Mouse (Mus musculus) embryo, embryonic 11.5 days (tissue): Measurements from ENCODE around the gene Cacna1h.
A peak's percentile ranks its signal among the peaks of the same experiment; 100 is the strongest.

Source experiments
- DNase-seq: peaks from one replicate; pipeline ENCODE4 v3.0.0-alpha.2; 2012; ENCODE audit warnings: low read depth, low spot score

Gene Cacna1h

DNA sequence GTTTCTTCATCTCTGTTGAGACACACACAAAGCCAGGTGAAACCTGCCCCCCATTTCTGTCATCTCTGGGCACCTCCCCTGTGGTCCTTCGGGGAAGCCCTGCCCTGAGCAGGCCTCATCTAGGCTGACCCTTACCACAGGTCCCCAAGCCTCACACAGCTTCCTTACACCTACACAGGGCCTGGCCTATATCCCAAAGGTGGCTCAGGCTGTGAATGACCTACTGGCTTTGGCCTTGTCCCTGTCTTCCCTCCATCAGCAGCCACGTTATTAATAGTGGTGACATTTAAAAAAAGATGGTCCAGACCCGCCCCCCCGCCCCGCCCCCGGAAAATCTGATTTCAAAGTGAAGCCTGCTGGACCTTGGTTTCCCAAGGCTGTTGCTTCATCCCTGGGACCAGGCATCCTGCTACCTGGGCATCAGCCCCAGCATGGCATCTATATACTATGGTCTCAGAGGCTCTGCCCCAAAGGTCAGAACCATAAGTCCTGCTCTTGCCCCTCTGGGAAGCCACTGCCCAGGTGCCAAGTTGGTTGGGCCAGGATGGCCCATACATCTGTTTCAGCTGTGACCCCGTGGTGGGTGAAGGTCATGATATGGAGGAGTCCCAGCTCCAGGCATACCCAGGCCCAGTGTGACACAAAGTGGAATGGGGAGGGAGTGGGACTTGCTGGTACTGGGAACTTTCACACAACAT is 25.1 kb downstream of the Cacna1h start:
- DNase-seq = no peak

DNA sequence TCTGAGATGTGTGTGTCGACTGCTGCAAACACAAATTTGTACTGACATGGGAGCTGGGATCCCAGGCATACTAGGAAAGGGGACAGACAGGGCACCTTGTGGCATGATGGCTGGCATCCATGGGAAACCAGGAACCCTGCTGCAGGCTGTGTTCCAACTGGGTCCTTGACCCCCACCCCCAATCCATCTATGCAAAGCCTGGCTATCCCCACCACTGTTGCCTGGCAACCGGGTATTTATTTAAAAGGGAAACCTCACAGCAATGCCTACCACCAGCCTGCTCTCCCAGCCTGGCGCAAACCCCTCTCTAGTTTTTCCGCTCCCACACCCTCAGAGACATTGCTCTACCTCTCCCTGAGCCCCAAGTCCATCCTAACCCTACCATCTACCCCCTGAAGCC is 26.2 kb downstream of the Cacna1h start:
- DNase-seq = no peak

DNA sequence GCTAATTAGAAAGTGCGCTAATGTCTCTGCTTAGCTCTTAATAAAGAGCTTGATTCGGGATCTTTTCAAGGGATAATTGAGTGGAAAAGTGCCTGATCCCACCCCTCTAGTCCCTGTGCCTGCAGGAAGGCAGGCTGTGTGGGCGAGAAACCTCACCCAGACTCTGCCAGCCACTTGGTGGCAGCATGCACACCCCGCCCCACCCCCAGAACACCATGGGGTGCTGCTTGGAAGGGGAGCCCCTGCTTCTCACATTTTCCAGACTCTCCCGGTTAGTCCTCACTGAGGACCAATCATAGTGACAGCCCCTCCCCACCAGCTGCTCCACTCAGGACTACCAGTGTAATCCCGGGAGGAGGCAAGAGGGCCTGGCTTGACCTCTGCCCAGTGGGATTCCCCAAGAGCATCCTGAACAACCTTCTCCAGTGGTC is 27.6 kb downstream of the Cacna1h start:
- DNase-seq = no peak

GRCm38 (mm10) chr17:25405224-25405895 is 28.2 kb downstream of the Cacna1h start:
- no peak for DNase-seq

DNA sequence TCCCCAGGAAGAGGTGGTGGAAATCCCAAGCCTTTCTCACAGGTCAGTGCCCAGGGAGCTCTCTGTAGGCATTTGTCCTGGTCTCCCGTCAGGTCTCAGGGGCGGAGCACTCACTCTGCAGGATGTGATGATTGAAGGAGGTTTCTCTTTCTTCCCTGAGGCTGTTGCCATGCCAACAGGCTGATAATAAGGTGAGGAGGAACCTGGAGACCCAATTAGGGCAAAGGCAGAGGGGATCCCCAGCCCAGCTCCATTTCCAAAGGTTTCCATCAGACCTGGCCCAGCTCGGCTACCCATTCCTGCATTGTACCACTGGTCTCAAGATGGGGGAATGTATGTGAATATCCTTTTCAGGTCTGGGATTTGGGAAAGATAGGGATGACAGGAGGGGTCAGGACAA is 29.4 kb downstream of the Cacna1h start:
- no peak for DNase-seq

- no peak for DNase-seq
Measured at GRCm38 (mm10) chr17:25402224-25402623, 31.4 kb downstream of the Cacna1h start.

- no peak for DNase-seq
Measured at GRCm38 (mm10) chr17:25401491-25401890, 32.1 kb downstream of the Cacna1h start.

GRCm38 (mm10) chr17:25400443-25400842 is 33.1 kb downstream of the Cacna1h start:
- no peak for DNase-seq

- no peak for DNase-seq
Measured at GRCm38 (mm10) chr17:25398520-25398838, 35.1 kb downstream of the Cacna1h start.

DNA sequence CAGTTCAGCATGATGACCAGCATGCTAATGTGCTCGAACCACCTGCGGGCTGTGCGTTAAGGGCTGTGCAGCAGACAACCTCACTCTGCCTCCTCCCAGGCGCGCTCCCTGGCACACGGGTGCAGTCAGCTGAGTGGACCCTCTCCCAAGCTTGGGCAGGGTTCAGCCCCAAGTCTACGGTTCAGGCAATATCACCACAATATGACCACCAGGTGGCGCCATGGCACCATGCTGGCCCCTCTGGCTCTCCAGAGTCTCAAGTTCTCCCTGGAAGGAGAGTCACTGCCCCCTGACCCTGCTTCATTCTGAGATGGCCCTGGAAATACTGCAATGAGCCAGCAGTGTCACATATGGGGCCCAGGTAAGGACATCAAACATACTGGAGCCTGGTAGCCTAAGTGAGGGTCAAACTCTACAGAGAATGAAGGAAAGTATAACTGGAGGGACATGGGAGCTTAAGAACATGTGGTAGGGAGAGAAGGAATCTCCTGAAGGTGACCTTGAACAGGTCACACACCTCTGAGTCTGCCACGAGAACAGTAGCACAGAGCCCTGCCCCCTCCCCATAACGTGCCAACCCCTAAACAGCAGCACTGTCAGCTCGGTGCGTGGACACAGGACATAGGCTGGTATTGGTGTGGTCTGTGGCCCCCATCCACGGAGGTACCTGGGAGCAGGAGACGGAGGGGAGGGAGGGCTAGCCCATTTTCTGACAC is 35.6 kb downstream of the Cacna1h start:
- DNase-seq = peak; percentile 75

DNA sequence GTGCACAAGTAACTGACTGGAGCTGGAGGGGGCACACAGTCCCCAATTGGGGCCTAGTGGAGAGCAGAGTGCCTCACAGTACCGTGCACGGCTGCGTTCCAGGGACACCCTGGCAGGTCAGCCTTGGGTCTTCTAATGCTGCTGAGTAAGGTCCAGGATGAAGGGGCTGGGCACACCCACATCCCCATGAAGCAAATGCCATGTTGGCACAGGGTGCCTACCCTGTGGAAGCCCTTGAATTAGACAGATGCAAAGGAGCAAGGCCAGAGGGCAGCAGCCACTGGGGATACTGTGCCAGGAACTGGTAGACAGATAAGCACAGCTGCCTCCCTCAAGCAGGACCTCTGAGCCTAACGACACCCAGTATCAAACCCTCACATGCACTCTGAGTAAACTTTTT is 39.1 kb downstream of the Cacna1h start:
- DNase-seq = no peak

- no peak for DNase-seq
Measured at GRCm38 (mm10) chr17:25374011-25374410, 59.6 kb downstream of the Cacna1h start.

DNA sequence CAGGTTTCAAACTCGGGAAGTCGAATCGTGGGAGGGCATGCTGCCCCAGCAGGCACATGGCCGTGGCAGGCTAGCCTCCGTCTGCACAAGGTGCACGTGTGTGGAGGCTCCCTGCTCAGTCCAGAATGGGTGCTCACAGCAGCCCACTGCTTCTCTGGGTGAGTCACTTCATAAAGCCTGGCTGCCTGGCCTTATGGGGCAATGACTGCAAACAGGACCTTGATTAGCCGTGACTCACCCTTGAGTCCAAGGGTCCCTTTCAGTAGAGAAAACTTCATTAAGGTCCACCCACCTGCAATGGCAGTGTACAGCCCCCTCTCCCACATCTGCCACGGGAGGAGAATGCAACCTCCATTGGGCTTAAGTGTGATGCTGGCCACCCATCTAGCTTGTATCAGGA is 61.1 kb downstream of the Cacna1h start:
- DNase-seq = no peak

- DNase-seq = no peak
Measured at GRCm38 (mm10) chr17:25368973-25369372, 64.6 kb downstream of the Cacna1h start, which contains the start of gene Tpsg1. Gene Tpsg1 (plus strand): TSS chr17:25369273.

DNA sequence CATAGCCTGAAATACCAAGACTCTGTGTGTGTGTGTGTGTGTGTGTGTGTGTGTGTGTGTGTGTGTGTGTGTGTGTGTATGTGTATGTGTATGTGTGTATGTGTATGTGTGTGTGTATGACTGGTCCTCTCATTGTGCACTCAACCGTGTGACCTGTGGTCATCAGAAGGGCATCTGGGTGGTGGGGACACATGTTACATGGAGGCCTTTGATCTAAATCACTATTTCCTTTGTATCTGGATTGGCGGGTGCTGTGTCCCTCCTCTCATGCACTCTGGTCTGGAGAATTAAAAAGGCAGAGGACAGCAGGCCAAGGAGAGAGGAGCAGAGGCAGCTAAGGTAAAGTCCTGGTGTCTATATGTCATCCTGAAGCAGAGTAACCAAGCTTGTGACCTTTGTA is 67.6 kb downstream of the Cacna1h start, which contains the start of gene Tpsb2:
Gene Tpsb2 (plus strand): TSS at position 301 of the 400 bp plus-strand sequence.
- no peak for DNase-seq

DNA sequence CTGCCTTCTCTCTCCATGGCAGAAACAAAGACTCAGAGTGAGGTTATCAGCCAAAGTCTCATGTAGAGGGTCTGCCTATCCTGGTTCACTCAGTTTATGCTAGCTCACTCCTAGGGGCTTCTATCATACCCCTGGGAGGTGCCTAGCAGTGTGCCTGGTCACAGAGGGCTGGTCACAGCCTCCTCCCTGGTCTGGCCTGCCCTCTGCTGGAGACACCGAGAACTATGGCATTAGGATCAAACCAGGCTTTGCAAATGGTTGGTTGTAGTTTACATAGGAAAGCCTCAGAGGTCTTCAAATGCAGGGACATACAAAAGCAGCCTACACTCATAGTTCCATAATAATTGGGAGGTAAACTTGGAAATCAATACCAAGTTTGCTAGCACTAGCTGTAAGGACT is 69.9 kb downstream of the Cacna1h start:
- DNase-seq = peak; percentile 8

- DNase-seq = no peak
Measured at GRCm38 (mm10) chr17:25361291-25361690, 72.3 kb downstream of the Cacna1h start.

DNA sequence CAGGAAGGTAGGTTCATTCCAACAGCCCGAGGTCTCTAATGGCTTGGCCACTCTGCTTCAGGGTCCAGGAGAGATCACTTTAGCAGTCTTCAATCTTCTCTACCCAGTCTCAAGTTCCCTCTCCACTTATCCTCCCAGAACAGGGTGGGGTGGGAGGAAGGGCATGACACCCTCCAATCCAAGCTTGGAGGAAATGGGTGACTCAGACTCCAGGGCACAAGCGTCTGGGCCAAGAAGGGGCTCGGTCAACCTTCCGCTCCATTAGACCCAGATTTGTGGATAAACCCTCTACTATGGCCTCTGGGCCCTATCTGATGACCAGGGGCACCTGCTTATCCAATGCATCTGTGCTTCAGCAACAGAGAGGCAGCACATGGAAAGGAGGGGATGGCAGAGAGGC is 88.1 kb downstream of the Cacna1h start, which contains the start of gene Tpsab1:
Gene Tpsab1 (minus strand): TSS at position 101 of the 400 bp plus-strand sequence.
- no peak for DNase-seq

DNA sequence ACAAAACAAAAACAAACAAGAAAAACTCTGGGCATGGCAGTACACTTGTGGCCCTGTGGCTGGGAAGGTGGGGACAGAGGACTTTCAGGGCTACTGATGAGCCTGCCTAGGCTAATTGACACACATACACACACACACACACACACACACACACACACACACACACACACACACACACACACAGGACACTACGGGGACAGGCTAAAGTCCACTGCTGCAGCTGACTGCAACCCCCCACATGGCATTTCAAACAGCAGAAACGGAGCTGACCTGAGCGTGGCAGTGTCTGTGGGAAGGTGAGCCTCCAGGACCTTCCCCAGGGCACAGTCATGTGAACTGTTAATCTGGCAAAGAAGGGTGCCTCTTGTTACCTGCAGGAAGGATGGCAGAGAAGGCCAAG is 92.1 kb downstream of the Cacna1h start:
- no peak for DNase-seq

GRCm38 (mm10) chr17:25340003-25340402 is 93.6 kb downstream of the Cacna1h start:
- DNase-seq = no peak

- DNase-seq = no peak
Measured at GRCm38 (mm10) chr17:25338218-25338617, 95.4 kb downstream of the Cacna1h start.

DNA sequence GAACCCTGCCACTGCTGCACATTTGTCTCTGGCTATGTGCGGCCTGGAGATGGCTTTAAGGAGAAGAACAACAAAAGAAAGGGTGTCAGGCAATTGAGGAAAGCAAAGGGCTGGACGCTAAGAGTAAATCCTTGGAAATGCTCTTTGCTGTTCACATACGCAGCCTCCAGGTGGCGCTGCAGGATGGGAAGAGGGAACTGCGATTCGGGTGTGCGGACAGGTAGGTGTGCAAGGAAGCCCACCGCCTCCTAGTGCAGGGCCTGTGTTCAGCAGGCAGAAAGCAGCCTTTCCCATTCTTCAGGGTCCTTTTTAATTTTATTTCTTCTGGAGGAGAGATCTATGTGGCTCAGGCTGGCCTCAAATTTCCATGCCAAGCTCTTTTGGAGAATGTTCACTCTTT is 99.6 kb downstream of the Cacna1h start:
- DNase-seq = peak; percentile 63

- DNase-seq = no peak
Measured at GRCm38 (mm10) chr17:25332321-25332720, 101.3 kb downstream of the Cacna1h start.
